Mouse (Mus musculus) adrenal gland, postnatal 4 days (tissue): ENCODE measurements around the gene Gm40193. TPM values are rescaled to one million over a fixed set of nuclear protein-coding genes. Genes with fewer than 3 reads are reported as not detected.
"Not testable (repeated sequence)": the region's sequence is repeated elsewhere in the genome, so short reads cannot be mapped to it uniquely, and the experiment has no call there.

ENCODE experiments used
- DNase-seq, 2 experiments: peaks; one replicate each; pipeline ENCODE4 v3.0.0; 2021 to 2022; ENCODE audit warnings: low spot score in 2 of 2, mixed read lengths in 2 of 2
- long read RNA-seq, 2 experiments: library from polyadenylated mRNA; stranded (forward); transcript quantifications; one replicate each; pipeline ENCODE4 v2.0.0; 2021
- total RNA-seq, 2 experiments: library from RNA; stranded (reverse); gene quantifications; 2 replicates each; pipeline ENCODE4 v1.2.3; 2021

The Gm40193 gene
- not detected for total RNA-seq
- long read RNA-seq, experiment 1: 0 reads
- long read RNA-seq, experiment 2: 0 reads

DNA sequence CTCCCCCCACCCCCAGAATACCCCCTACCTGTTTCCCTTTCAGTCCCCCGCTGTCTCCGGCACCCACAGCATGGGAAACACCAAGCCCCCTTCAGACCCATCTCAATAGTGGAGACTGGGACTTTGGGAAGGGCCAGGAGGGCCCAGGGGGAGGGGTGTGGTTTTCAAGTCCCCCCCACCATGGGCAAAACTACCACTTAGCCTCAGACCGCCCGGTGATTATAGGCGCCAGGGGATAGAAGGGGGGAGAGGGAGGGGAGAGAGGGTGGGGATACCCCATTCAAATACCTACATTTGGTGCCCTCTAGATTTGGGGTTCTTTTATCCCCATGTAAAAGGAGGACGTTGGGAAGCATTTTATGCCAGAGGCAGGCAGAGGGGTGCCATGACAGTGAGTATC lies at the start of gene Gm40193:
Gene Gm40193, minus strand, starts transcription at position 101 of the 400 bp plus-strand sequence.
- DNase-seq: no peak

DNA sequence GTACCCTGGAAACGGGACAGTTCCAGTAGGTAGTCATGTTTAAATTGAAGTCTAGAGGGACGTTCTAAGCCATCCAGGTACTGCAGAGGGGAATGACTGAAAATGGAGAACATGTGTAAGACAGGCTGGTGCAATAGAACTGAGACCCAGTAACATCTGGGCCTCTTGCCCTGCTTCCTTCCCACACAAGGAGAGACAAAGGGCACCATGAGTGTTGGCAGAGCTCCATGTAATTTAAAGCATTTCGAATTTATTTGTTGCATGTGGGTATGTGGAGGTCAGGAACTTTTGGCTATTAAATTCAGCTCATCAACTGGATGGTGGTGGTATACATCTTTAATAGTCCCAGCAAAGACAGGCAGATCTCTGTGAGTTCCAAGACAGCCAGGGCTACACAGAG lies 49.5 kb upstream of the Gm40193 start:
- no peak for DNase-seq

DNA sequence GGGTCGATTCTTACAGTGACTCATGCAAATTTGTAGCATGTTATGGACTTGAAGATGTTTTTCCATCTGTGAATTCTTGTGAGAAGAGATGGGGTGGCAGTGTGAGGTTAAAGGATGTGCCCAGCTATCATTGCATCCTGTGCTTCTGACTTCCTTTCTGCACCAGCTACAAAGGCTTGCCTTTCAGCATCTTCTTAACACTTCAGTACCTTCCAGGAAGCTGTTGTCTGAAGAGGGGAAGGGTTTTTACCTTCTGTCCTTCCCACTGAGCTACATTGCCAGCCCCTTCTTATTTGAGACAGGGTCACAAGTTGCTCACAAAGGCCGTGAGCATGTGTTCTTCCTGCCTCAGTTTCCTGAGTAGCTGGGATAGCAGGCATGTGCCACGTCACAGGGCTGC lies 48.2 kb upstream of the Gm40193 start:
- DNase-seq: no peak

- no peak for DNase-seq
Measured at GRCm38 (mm10) chr11:70580358-70580720, 47.6 kb upstream of the Gm40193 start.

GRCm38 (mm10) chr11:70579710-70580357 lies 47.1 kb upstream of the Gm40193 start:
- no peak for DNase-seq

DNA sequence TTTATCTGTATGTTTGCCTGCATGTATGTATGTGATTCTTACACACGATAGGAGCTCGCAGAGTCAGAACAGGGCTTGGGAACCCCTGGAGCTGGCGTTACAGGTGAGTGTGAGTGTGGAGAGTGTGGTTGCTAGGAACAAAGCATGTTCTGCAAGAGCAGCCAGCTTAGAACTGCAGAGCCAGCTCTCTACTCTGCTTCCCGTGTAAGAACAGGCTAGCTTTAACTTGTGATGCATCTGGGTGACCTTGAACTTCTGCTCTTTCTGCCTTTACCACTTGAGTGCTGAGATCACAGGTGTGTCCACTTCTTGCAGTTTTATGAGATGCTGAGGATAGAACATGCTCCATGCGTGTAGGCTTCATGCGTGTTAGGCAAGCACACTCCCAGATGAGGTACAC lies 46.2 kb upstream of the Gm40193 start:
- DNase-seq: no peak

DNA sequence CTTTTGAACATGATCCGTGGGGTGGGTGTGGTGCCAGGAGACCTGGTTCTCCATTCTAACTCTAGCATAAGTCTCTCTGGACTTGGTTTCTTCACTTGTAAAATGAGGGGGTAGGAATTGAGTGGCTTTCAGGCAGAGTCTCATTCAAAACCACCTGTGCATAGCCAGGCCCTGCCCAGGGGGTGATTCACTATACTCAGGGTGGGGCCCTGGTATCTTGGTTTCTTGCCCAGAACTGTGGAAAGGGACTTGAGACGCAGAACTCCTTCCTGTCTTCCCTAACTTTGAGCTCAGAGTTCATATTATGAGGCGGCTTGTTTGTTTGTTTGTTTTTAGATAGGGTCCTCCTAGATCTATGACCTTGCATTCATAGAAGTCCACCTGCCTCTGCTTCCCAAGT lies 44.5 kb upstream of the Gm40193 start:
- no peak for DNase-seq

DNA sequence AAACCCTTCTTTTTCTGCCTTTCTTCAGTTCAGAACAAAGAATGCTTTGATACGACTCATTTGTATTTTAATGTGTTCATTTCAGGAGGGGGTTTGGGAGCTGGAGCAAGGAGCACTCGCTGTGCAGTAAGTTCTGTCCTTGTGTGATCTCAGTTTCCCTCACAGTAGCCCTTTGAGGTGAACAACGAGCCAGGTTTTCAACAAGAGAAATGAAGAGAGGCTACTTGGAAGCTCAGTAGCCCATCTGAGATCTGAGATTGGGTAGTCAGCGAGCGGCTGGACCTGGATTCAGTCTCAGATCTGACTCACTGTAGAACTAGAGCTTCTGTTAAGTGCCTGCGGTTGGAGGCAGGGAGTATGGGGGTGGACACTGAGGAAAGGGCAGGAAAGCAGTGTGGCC lies 41.1 kb upstream of the Gm40193 start:
- DNase-seq: no peak

- DNase-seq: no peak
Measured at GRCm38 (mm10) chr11:70572348-70572902, 39.7 kb upstream of the Gm40193 start.

- no peak for DNase-seq
Measured at GRCm38 (mm10) chr11:70571641-70572040, 38.9 kb upstream of the Gm40193 start.

DNA sequence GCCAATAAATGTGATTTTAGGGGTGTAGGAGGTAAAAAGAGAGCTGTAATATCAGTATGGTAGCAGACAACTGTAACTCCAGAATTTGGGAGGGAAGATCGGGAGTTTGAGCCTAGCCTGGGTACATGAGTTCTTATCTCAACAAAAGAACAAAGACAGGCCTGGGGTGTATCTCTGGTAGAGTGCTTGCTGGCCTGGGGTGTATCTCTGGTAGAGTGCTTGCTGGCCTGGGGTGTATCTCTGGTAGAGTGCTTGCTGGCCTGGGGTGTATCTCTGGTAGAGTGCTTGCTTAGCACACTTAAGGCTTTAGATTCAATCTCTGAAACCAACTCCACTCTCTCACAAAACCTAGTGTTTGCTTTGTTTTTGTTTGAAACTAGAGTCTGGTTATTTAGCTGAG lies 37.9 kb upstream of the Gm40193 start:
- not testable (repeated sequence) for DNase-seq

DNA sequence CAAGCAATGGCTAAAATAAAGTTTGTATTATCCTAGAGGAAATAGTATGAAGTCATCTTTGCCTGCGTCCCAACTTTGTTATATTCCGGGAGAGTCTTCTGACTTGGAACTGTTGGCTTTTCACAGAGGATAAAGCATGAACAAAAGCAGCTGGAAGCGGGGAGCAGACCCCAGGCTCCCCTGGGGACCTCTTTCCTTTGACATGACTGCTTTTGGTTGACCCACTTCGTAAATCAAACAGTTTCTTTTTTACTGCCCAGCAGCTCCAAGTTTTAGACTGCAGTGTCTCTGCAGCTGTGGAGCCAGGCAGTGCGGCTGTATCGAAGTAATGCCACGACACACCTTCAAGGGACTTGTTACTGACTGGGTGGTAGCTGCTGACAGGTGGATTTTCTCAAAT lies 33.8 kb upstream of the Gm40193 start:
- no peak for DNase-seq

DNA sequence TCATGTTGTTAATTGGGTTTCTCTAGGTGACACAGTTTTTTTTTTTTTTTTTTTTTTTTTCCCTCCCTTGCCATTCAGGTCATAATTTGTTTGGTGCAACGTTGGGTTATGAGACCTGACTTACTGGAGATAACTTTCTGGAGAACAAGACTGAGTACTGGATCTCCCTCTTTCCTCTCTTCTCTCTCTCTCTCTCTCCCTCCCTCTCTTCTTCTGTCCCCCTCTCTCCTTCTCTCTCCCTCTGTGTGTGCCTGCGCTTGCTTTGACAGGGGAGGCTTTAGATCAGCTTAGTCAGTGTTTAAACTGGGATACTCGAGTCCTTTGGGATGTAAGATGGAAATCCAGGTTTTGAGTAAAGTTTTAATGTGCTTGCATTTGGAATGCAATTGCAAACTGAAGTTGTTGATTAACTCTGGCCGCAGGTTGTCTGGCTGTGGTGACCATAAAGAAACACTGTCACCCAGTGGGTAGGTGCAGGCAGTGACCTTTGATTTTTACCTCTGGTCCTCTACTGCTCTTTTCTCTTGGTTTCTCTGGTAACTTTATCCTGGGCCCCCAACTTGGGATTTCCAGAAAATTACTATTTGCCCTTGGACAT lies 31.6 kb upstream of the Gm40193 start:
- no peak for DNase-seq

DNA sequence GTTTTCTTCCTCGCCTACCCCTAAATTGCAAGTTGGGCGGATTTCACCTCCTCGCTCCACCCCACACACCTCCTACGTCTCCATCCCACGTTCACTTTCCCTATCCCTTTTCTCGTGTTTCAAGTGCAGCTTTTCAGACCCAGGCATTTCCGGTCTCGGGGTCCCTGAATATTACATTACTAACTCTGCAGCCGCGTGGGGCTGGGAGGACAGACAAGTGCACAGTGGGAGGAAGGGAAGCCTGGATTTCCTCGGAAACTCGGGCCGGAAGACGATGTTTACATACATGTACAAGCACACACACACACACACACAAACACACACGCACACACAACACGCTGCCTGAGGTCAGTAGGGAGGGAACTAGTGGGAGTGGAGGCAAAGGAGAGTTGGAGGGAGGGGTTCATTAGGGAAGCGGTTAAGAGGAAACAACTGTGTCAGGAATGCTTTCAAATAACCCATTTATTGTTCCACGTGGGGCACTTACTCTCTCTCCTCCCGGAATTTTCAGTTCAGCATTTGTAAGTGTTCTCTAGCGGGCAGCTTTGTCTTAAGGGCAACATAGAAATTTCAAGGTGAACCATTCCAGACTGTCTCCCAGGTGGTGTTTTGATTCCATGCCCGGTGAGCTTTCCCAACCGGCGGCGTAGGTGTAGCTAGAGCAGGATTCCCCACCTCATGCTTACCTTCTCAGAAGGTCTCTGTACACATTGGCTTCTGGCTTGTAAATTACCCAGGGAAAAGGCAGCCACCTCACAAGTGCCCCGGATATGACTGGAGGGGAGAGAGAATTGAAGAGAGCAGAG lies 30.9 kb upstream of the Gm40193 start:
- DNase-seq: no peak

DNA sequence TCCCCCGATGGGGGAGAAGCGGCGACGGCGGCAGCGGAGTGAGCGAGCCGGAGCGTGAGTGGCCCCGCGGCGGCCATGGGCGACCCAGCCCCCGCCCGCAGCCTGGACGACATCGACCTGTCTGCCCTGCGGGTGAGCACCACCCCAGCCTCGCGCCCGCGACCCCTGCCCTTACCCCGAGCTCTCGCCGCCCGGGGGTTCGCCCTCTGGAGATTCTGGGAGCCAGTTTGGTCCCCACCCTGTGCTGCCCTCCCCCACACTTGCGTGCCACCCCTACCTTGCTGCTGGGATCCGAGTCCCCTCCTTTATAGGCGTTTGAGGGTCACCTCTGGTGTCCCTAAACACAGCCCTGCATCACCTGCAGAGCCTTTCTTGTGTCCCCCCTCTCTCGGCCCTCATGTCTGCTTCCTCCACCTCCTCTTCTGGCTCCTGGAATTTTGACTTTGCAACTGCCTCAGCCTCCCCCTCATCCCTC lies 30.3 kb upstream of the Gm40193 start:
- no peak for DNase-seq

DNA sequence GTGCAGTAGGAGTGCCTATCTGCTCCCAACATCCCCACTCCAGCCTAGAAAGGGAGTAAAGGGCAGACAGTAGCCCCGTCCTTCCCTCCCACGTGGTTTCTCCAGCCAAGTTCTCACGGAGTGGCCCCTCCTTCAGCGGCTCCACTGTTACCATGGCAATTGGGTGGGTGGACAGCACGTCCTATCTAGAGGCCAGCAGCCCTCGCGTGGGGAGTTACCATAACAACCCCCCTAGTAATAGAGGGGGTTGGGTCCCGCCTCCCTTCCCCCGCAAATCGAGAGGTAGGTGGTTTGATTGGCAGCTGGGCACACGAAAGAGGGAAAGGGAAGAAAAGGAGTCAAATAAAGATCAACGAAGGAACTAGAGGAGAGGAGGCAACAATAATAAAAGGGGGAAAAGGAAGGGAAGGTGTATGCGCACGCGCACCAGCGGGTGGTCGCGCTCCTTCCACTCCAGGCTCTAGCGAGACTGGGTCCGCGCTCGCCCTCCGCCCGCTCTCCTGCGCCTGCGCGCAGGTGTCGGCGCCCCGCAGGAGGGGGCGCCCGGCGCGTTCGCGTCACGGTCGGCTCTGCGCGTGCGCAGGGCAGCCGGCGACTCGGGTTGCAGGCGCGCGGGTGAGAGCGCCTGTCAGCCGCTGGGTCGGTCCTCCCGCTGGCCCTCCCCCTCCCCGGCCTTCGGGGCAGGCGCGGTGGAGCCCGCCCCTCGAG lies 29.7 kb upstream of the Gm40193 start, which contains the start of gene Mink1:
Gene Mink1, plus strand, starts transcription at position 595 of the 708 bp plus-strand sequence.
- DNase-seq: peak; percentile 72 to 74

- no peak for DNase-seq
Measured at GRCm38 (mm10) chr11:70561937-70562286, 29.2 kb upstream of the Gm40193 start.

- DNase-seq: no peak
Measured at GRCm38 (mm10) chr11:70557545-70557944, 24.8 kb upstream of the Gm40193 start.

DNA sequence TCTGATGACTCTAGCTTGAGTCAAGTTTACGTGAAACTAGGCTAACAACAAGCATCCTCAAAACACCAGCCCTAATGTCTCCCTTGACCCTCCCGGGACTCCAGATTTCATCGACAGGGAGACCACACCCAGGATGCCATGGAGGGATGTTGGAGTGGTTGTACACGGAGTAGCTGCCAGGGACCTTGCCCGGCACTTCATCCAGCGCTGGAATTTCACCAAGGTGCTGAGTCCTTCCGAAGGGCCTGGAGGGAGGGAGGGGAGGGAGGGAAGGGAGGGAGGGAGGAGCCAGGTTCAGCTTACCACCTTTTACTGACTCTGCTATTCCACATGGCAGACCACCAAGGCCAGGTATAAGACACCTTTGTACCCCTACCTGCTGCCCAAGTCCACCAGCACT lies 21.2 kb upstream of the Gm40193 start:
- DNase-seq: no peak

GRCm38 (mm10) chr11:70551526-70551925 lies 18.8 kb upstream of the Gm40193 start:
- no peak for DNase-seq

DNA sequence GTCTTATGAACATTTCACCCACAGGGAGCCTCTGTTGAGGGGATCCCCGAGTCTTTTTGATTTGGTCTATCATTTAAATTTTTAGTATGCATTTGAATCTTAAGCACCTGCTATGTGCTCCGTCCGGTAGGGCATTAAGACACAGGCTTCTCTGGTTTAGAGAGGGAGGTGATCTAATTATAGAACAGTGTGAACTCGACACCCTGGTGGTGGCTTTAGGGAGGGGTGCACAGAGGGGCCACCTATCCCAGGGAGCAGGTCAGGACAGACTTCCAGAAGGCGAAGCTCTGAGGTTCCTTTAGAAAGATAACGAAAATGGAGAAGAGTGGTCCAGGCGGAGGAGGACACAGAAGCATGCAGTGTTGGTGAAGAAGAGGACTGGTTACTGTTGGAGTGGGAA lies 11.8 kb upstream of the Gm40193 start:
- DNase-seq: no peak
